Mouse (Mus musculus): ENCODE results near the gene Arhgdia.

DNA sequence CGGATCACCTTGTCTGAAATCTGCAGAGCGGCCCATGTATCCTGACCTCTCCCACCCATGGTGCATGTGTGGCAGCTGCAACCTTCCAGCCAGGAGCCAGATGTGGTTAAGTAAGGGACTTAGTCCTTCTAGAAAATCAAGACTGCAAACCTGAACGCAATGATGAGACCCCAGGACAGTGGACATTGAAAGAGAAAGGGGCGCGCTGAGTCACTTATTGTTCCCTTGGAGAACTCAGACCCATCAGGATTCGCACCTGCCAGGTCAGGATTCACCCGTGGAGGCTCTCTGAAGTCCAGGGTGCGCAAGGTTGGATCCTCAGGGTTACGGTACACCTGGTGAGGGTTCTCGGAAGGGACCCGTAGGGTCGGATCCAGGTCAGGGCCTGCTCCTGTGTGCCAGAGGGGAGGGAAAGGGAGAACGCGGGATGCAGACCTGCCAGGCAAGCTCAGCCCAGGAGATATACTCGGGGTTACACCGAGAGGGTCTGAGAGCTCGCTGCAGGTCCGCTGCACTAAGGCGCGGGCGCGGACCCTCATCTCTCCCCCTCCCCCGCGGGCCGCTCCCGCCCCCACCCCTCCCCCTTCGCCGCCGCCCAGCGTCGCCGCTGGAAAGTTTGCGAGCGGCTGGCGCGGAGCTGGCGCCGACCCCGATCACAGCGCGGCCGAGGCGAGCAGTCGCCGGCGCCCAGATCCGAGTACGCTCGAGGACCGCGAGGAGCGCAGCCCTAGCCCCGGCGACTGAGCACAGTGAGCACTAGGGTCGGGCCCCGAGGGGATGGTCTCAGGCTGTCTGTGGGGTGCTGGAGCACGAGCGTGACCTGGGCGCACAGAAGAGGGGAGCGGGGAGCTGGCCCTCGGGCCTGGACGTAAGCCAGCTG, 51.1 kb downstream of the Arhgdia start, which contains the start of gene Gcgr:
- TF ChIP-seq EP300 (optimal IDR thresholded peaks at IDR 0.05) (no peak), CTCF (IDR thresholded peaks at IDR 0.05; ENCODE audit: low read depth) (no peak)
